Mouse (Mus musculus) stomach, postnatal 0 days (tissue): ENCODE results near the gene Cars2.
A peak's percentile ranks its signal among the peaks of the same experiment; 100 is the strongest.

Experiments
- CTCF ChIP-seq: IDR thresholded peaks from 2 replicates; pipeline ENCODE4 v1.5.1; 2016; ENCODE audit warnings: antibody characterized with exemption, low read depth, mild to moderate bottlenecking, moderate library complexity
- EP300 ChIP-seq: optimal IDR thresholded peaks from 2 replicates; pipeline ENCODE3; 2016; ENCODE audit warnings: antibody characterized with exemption

- no peak for TF ChIP-seq EP300
- 0 out of 2 replicates have a peak, but pooled peaks have one; percentile 17 for TF ChIP-seq CTCF
These were observed 77.5 kb downstream of the Cars2 start for GRCm38 (mm10) chr8:11473072-11473471.
